Mouse (Mus musculus) macrophage (primary cell): ENCODE measurements around the gene Ppm1e. TPM values are rescaled to one million over a fixed set of nuclear protein-coding genes. Genes with fewer than 3 reads are reported as not detected.

ENCODE experiments used
- H3K27ac ChIP-seq: fragments of 350-480 bp; formaldehyde crosslinking; 2 replicates; pipeline ENCODE4 v1.9.0; 2021
- H3K36me3 ChIP-seq: fragments of 350-480 bp; formaldehyde crosslinking; 2 replicates; pipeline ENCODE4 v1.9.0; 2021; ENCODE audit errors: inconsistent target
- H3K4me3 ChIP-seq: fragments of 350-480 bp; formaldehyde crosslinking; 2 replicates; pipeline ENCODE4 v1.9.0; 2021; ENCODE audit errors: inconsistent target
- H3K79me2 ChIP-seq: fragments of 350-480 bp; formaldehyde crosslinking; 2 replicates; pipeline ENCODE4 v1.9.0; 2021; ENCODE audit errors: inconsistent target
- WGBS: methylation state at CpG from one replicate; pipeline ENCODE4 v1.1.7; 2026; ENCODE audit warnings: inconsistent platforms; ENCODE audit not compliant: missing documents; 5-methylcytosine and 5-hydroxymethylcytosine counted together
- polyA plus RNA-seq: library from polyadenylated mRNA; stranded (reverse); fragments of 250-400 nt; gene quantifications from 3 replicates; pipeline ENCODE4 v1.2.4, GENCODE M21; 2018; ENCODE audit warnings: inconsistent platforms

Ppm1e gene
- polyA plus RNA-seq, 1 experiment from 2014 or later: 0.26 TPM

- 84% methylated on average over 7 of the region's 7 CpGs for WGBS
Measured at GRCm38 (mm10) chr11:87353646-87354170, 5.1 kb downstream of the Ppm1e start.

GRCm38 (mm10) chr11:87326381-87326780 lies 32.4 kb downstream of the Ppm1e start:
- no peak overlapping the region for H3K4me3 ChIP-seq
- no peak overlapping the region for H3K27ac ChIP-seq
- WGBS: 84% methylated on average over 3 of the region's 3 CpGs
- H3K36me3 ChIP-seq: no peaks in the 10 kb centered on the region
- no peaks in the 10 kb centered on the region for H3K79me2 ChIP-seq

More at GRCm38 (mm10) chr11:87353646-87354170, 5.1 kb downstream of the Ppm1e start:
- H3K27ac ChIP-seq: no peak overlapping the region
- no peaks in the 10 kb centered on the region for H3K79me2 ChIP-seq
- no peaks in the 10 kb centered on the region for H3K36me3 ChIP-seq
- no peak overlapping the region for H3K4me3 ChIP-seq

- Histone ChIP-seq H3K4me3 (no peak overlapping the region), H3K79me2 (no peaks in the 10 kb centered on the region), H3K36me3 (no peaks in the 10 kb centered on the region), H3K27ac (no peak overlapping the region)
- WGBS: 91% methylated on average over 8 of the region's 8 CpGs
Measured at GRCm38 (mm10) chr11:87322558-87322957, 36.3 kb downstream of the Ppm1e start.

- no peaks in the 10 kb centered on the region for H3K36me3 ChIP-seq
- no peak overlapping the region for H3K4me3 ChIP-seq
- no peaks in the 10 kb centered on the region for H3K79me2 ChIP-seq
- H3K27ac ChIP-seq: no peak overlapping the region
- 13% methylated on average over 5 of the region's 5 CpGs for WGBS
Measured at GRCm38 (mm10) chr11:87320007-87320406, 38.8 kb downstream of the Ppm1e start.

GRCm38 (mm10) chr11:87318956-87319708 lies 39.7 kb downstream of the Ppm1e start:
- no peaks in the 10 kb centered on the region for H3K36me3 ChIP-seq
- WGBS: 95% methylated on average over 9 of the region's 9 CpGs
- no peak overlapping the region for H3K4me3 ChIP-seq
- H3K79me2 ChIP-seq: no peaks in the 10 kb centered on the region
- no peak overlapping the region for H3K27ac ChIP-seq

GRCm38 (mm10) chr11:87313533-87313932 lies 45.3 kb downstream of the Ppm1e start:
- H3K79me2 ChIP-seq: no peaks in the 10 kb centered on the region
- no peak overlapping the region for H3K4me3 ChIP-seq
- WGBS: 73% methylated on average over 3 of the region's 3 CpGs
- H3K36me3 ChIP-seq: no peaks in the 10 kb centered on the region
- no peak overlapping the region for H3K27ac ChIP-seq

- WGBS: 97% methylated on average over 2 of the region's 2 CpGs
- Histone ChIP-seq H3K4me3 (no peak overlapping the region), H3K27ac (no peak overlapping the region), H3K36me3 (no peaks in the 10 kb centered on the region), H3K79me2 (no peaks in the 10 kb centered on the region)
Measured at GRCm38 (mm10) chr11:87310309-87310708, 48.5 kb downstream of the Ppm1e start.

- Histone ChIP-seq H3K4me3 (no peak overlapping the region), H3K27ac (no peak overlapping the region), H3K36me3 (no peaks in the 10 kb centered on the region), H3K79me2 (no peaks in the 10 kb centered on the region)
- 72% methylated on average over 8 of the region's 8 CpGs for WGBS
Measured at GRCm38 (mm10) chr11:87309329-87310074, 49.3 kb downstream of the Ppm1e start.

- no peaks in the 10 kb centered on the region for H3K36me3 ChIP-seq
Measured at GRCm38 (mm10) chr11:87299066-87299465, 59.8 kb downstream of the Ppm1e start.

GRCm38 (mm10) chr11:87296467-87296866 lies 62.4 kb downstream of the Ppm1e start:
- Histone ChIP-seq H3K36me3 (no peaks in the 10 kb centered on the region), H3K27ac (no peak overlapping the region), H3K4me3 (no peak overlapping the region), H3K79me2 (no peaks in the 10 kb centered on the region)
- WGBS: 86% methylated on average over 6 of the region's 6 CpGs

More at GRCm38 (mm10) chr11:87299066-87299465, 59.8 kb downstream of the Ppm1e start:
- H3K27ac ChIP-seq: no peak overlapping the region
- 90% methylated on average over 5 of the region's 5 CpGs for WGBS
- H3K79me2 ChIP-seq: no peaks in the 10 kb centered on the region
- no peak overlapping the region for H3K4me3 ChIP-seq

- H3K36me3 ChIP-seq: no peaks in the 10 kb centered on the region
- WGBS: 85% methylated on average over 2 of the region's 2 CpGs
Measured at GRCm38 (mm10) chr11:87295636-87296035, 63.2 kb downstream of the Ppm1e start.

GRCm38 (mm10) chr11:87289313-87289712 lies 69.5 kb downstream of the Ppm1e start:
- no peak overlapping the region for H3K4me3 ChIP-seq
- 94% methylated on average over 8 of the region's 8 CpGs for WGBS
- H3K36me3 ChIP-seq: no peaks in the 10 kb centered on the region
- no peaks in the 10 kb centered on the region for H3K79me2 ChIP-seq
- H3K27ac ChIP-seq: no peak overlapping the region

More at GRCm38 (mm10) chr11:87295636-87296035, 63.2 kb downstream of the Ppm1e start:
- H3K79me2 ChIP-seq: no peaks in the 10 kb centered on the region
- H3K4me3 ChIP-seq: no peak overlapping the region
- H3K27ac ChIP-seq: no peak overlapping the region

GRCm38 (mm10) chr11:87286194-87286593 lies 72.6 kb downstream of the Ppm1e start:
- H3K27ac ChIP-seq: no peak overlapping the region
- H3K36me3 ChIP-seq: no peaks in the 10 kb centered on the region
- no peaks in the 10 kb centered on the region for H3K79me2 ChIP-seq
- H3K4me3 ChIP-seq: no peak overlapping the region
- WGBS: 100% methylated on average over 2 of the region's 2 CpGs

GRCm38 (mm10) chr11:87281907-87282475 lies 76.8 kb downstream of the Ppm1e start:
- H3K79me2 ChIP-seq: no peaks in the 10 kb centered on the region
- 86% methylated on average over 7 of the region's 7 CpGs for WGBS
- H3K27ac ChIP-seq: no peak overlapping the region
- H3K36me3 ChIP-seq: no peaks in the 10 kb centered on the region
- no peak overlapping the region for H3K4me3 ChIP-seq

GRCm38 (mm10) chr11:87279461-87279860 lies 79.4 kb downstream of the Ppm1e start:
- Histone ChIP-seq H3K4me3 (no peak overlapping the region), H3K27ac (no peak overlapping the region), H3K79me2 (no peaks in the 10 kb centered on the region), H3K36me3 (no peaks in the 10 kb centered on the region)
- WGBS: 94% methylated on average over 5 of the region's 5 CpGs
